Mouse (Mus musculus): ENCODE measurements around the gene Pola2.

GRCm38 (mm10) chr19:5980477-5980876, 16.5 kb upstream of the Pola2 start:
- TF ChIP-seq MYB (IDR thresholded peaks at IDR 0.05; ENCODE audit: low read depth, low read length) = no peak
- TF ChIP-seq CTCF (IDR thresholded peaks at IDR 0.05 in 2 of 3, conservative IDR thresholded peaks at IDR 0.05 in 1 of 3; ENCODE audit: control insufficient read depth in 1 of 3, insufficient read depth in 1 of 3, low read depth in 2 of 3, low read length in 3 of 3, poor library complexity in 1 of 3, severe bottlenecking in 1 of 3) = no peak
- no peak for TF ChIP-seq POLR2A (IDR thresholded peaks at IDR 0.05; ENCODE audit: control insufficient read depth in 1 of 2, insufficient read depth in 1 of 2, low read depth in 1 of 2, low read length in 2 of 2, poor library complexity in 1 of 2)
- TF ChIP-seq USF2 (IDR thresholded peaks at IDR 0.05; ENCODE audit: borderline replicate concordance in 1 of 2, insufficient read depth in 1 of 2, low read depth in 1 of 2, low read length in 2 of 2) = no peak
- TF ChIP-seq MAFK (IDR thresholded peaks at IDR 0.05; ENCODE audit: borderline replicate concordance, low read depth, low read length) = no peak
- no peak for TF ChIP-seq RCOR1 (IDR thresholded peaks at IDR 0.05; ENCODE audit: low read depth, low read length)
- no peak for TF ChIP-seq ELF1 (IDR thresholded peaks at IDR 0.05; ENCODE audit: low read depth, low read length)
- no peak for TF ChIP-seq TAL1 (IDR thresholded peaks at IDR 0.05; ENCODE audit: low read length)
- peak; percentile 59; the same call in 1 of the 2 replicates for TF ChIP-seq TBP (IDR thresholded peaks at IDR 0.05; ENCODE audit: low read depth, low read length)
- no peak for TF ChIP-seq CHD2 (IDR thresholded peaks at IDR 0.05; ENCODE audit: low read length)
